Mouse (Mus musculus) limb, embryonic 15.5 days (tissue): Measurements from ENCODE around the gene Gm6676. TPM values are rescaled to one million over a fixed set of nuclear protein-coding genes. Genes with fewer than 3 reads are reported as not detected.
"Not testable (repeated sequence)": the region's sequence is repeated elsewhere in the genome, so short reads cannot be mapped to it uniquely, and the experiment has no call there.

Source experiments
- ATAC-seq: fragments of 200-750 bp; cut with Nextera tagmentation; 2 replicates; pipeline ENCODE4 v1.8.0; 2017; ENCODE audit warnings: low read depth, moderate TSS enrichment; ENCODE audit not compliant: insufficient number of reproducible peaks, low FRiP score, low TSS enrichment
- H3K27ac ChIP-seq: fragments of 300-500 bp; sonication (generic); 2 replicates; pipeline ENCODE4 v1.5.1; 2015; ENCODE audit warnings: moderate library complexity, mild to moderate bottlenecking, inconsistent platforms
- H3K27me3 ChIP-seq: fragments of 300-500 bp; sonication (generic); 2 replicates; pipeline ENCODE4 v1.6.1; 2015; ENCODE audit warnings: inconsistent platforms
- H3K36me3 ChIP-seq: fragments of 300-500 bp; sonication (generic); 2 replicates; pipeline ENCODE4 v1.6.1; 2015; ENCODE audit warnings: inconsistent platforms
- H3K4me1 ChIP-seq: fragments of 300-500 bp; sonication (generic); 2 replicates; pipeline ENCODE4 v1.6.1; 2015; ENCODE audit warnings: inconsistent platforms
- H3K4me2 ChIP-seq: fragments of 300-500 bp; sonication (generic); 2 replicates; pipeline ENCODE4 v1.6.1; 2015; ENCODE audit warnings: mild to moderate bottlenecking, inconsistent platforms
- H3K4me3 ChIP-seq: fragments of 300-500 bp; sonication (generic); 2 replicates; pipeline ENCODE4 v1.5.1; 2015; ENCODE audit warnings: mild to moderate bottlenecking, inconsistent platforms
- H3K9ac ChIP-seq: fragments of 300-500 bp; sonication (generic); 2 replicates; pipeline ENCODE4 v1.6.1; 2015; ENCODE audit warnings: inconsistent platforms
- H3K9me3 ChIP-seq: fragments of 300-500 bp; sonication (generic); 2 replicates; pipeline ENCODE4 v1.6.1; 2016; ENCODE audit warnings: inconsistent platforms
- WGBS: fragments of 180-500 bp; shearing (Covaris S2); methylation state at CpG from one replicate; pipeline ENCODE4 v1.1.7; 2015; 5-methylcytosine and 5-hydroxymethylcytosine counted together
- polyA plus RNA-seq: library from polyadenylated mRNA; unstranded; fragments of >200 nt; fragmentation: Nextera tagmentation; extraction: Ambion mirVana; gene quantifications from 2 replicates; pipeline ENCODE4 v1.2.1, GENCODE M21; 2015

Gene Gm6676
- not detected in 2 replicates for polyA plus RNA-seq

GRCm38 (mm10) chr14:7125312-7125711, at the start of gene Gm6676:
Gene Gm6676, minus strand, starts transcription at chr14:7125412.
- not testable (repeated sequence) for ATAC-seq, H3K36me3 ChIP-seq, H3K4me3 ChIP-seq, H3K27me3 ChIP-seq, H3K9me3 ChIP-seq, H3K9ac ChIP-seq, H3K4me1 ChIP-seq, H3K4me2 ChIP-seq, H3K27ac ChIP-seq
- no CpG with 5 or more reads among the region's 2 CpGs for WGBS

- H3K4me2 ChIP-seq, ATAC-seq, H3K9ac ChIP-seq, H3K4me3 ChIP-seq, H3K36me3 ChIP-seq, H3K27ac ChIP-seq, H3K9me3 ChIP-seq, H3K27me3 ChIP-seq, H3K4me1 ChIP-seq: not testable (repeated sequence)
- WGBS: no CpG with 5 or more reads among the region's 37 CpGs
These were observed 49.3 kb upstream of the Gm6676 start, which contains the start of gene Gm3512 for GRCm38 (mm10) chr14:7174483-7174971. Gene Gm3512, minus strand, starts transcription at chr14:7174533.

DNA sequence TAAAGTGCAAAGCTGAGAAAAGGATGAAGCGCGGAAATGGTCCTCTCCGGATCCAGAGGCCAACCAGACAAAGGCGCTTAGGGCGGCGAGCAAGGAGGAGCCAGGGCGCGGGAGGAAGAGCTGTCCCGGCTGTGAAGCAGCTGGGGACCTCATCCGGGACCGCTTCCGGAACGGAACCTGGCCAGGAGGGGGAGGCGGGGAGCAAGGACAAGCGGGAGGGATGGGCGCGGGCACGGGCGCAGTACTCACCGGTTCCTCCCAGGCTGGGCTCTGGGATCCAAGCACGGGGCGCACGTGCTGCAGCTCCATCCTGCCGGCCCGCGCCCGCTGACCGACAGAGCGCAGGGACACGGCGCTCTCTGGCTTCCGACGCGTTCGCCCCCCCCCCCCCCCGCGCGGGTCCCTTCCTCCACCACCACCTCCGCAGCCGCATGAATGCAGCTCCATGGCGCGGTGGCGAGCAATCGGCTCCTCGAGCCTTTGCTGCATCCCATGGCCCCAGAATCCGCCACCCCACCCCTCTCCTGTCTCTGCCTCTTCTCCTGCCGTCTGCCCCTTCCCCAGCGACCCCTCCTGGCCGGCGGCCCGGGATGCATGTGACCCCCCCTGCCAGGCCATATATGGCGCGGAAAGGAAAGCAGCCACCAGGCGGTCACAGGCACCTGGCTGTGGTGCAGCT, 19.9 kb downstream of the Gm6676 start:
- H3K36me3 ChIP-seq: not testable (repeated sequence)

GRCm38 (mm10) chr14:7100521-7100920, 24.7 kb downstream of the Gm6676 start, which contains the start of gene Gm3696:
Gene Gm3696, minus strand, starts transcription at chr14:7100621.
- ATAC-seq: not testable (repeated sequence)

More for the DNA sequence above, 19.9 kb downstream of the Gm6676 start:
- H3K9ac ChIP-seq: peak overlapping the region; percentile 33; the same call in 1 of the 2 replicates
- H3K9me3 ChIP-seq, ATAC-seq, H3K27me3 ChIP-seq, H3K4me1 ChIP-seq: not testable (repeated sequence)
- H3K4me3 ChIP-seq: peak overlapping the region; percentile 43
- 1% methylated on average over 9 of the region's 54 CpGs for WGBS
- peak overlapping the region; percentile 64; the same call in 1 of the 2 replicates for H3K27ac ChIP-seq
- H3K4me2 ChIP-seq: peak overlapping the region; percentile 66

More at GRCm38 (mm10) chr14:7100521-7100920, 24.7 kb downstream of the Gm6676 start, which contains the start of gene Gm3696:
- H3K27me3 ChIP-seq, H3K9me3 ChIP-seq, H3K36me3 ChIP-seq, H3K4me3 ChIP-seq, H3K27ac ChIP-seq, H3K4me2 ChIP-seq, H3K4me1 ChIP-seq, H3K9ac ChIP-seq: not testable (repeated sequence)
- WGBS: 86% methylated on average over 1 of the region's 3 CpGs

Other genes starting within 250 kb of the Gm6676 start
- gene Gm3667, start 235.4 kb downstream of the Gm6676 start, polyA plus RNA-seq: 0.63 and 0.96 TPM in 2 replicates
- gene Gm6356, start 151.6 kb downstream of the Gm6676 start, polyA plus RNA-seq: not detected in 2 replicates
- gene Gm10406, start 98.0 kb downstream of the Gm6676 start, polyA plus RNA-seq: 0.50 and 0.59 TPM in 2 replicates
- gene Gm3685, start 80.4 kb downstream of the Gm6676 start, polyA plus RNA-seq: not detected in 2 replicates
- gene Gm3696, start 24.8 kb downstream of the Gm6676 start, polyA plus RNA-seq: 0.52 and 0.73 TPM in 2 replicates
- 5.3 and 5.6 TPM in 2 replicates for gene Gm3512, start 49.1 kb upstream of the Gm6676 start, polyA plus RNA-seq
- not detected in 2 replicates for gene Gm16434, start 69.1 kb upstream of the Gm6676 start, polyA plus RNA-seq
- not detected in 2 replicates for gene Gm3727, start 139.3 kb upstream of the Gm6676 start, polyA plus RNA-seq
- 0.10 and 0.59 TPM in 2 replicates for gene Gm3739, start 189.6 kb upstream of the Gm6676 start, polyA plus RNA-seq
- gene Gm5797, start 207.0 kb upstream of the Gm6676 start, polyA plus RNA-seq: not detected in 2 replicates
- not detected in 2 replicates for gene Gm8374, start 239.7 kb upstream of the Gm6676 start, polyA plus RNA-seq